Mouse (Mus musculus) spleen, postnatal 10 days (tissue): ENCODE data around the gene Syt16.

Experiments
- DNase-seq, 2 experiments: peaks; one replicate each; pipeline ENCODE4 v3.0.0; 2021 to 2022; ENCODE audit warnings: low spot score in 2 of 2

Syt16 gene

DNA sequence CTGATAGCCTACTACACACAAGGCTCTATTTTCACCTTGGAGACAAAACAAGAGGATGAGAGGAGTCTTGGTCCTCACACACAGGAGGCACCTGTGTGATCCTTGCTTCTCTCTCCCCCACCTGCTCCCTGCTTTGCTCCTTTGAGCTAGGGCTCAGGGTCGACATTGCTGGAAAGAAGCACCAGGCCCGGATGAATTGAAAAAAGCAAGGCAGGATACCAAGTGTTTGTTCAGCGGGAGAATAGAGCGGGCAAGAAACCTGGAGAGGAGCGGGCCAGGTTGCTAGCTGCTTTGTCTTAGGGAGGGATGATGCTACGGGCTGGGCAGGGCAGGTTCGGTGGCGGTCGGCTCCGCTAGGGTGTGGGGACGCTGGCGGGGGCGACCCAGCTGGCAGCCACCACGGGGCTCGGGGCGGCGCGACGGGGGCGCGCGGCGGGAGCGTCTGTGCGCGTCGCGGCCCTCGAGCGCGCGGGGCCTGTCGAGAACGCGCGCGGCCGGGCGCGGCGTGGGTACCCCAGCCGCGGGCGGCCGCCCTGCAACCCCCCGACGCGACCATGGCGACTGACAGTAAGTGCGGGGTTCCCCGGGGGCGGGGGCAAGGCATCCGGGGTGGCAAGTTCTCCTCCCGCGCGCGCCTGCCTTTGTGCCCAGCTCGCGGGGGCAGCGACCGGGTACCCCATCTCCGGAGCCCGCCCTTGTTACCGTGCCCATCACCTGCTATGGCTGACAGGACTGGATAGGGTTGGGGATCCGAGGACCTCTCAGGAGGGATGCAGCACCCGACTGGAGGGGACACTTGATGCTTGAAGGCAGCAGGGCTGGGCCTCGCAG is at the start of gene Syt16:
TSS of gene Syt16 (plus strand) at position 365 of the 831 bp plus-strand sequence.
- no peak for DNase-seq

DNA sequence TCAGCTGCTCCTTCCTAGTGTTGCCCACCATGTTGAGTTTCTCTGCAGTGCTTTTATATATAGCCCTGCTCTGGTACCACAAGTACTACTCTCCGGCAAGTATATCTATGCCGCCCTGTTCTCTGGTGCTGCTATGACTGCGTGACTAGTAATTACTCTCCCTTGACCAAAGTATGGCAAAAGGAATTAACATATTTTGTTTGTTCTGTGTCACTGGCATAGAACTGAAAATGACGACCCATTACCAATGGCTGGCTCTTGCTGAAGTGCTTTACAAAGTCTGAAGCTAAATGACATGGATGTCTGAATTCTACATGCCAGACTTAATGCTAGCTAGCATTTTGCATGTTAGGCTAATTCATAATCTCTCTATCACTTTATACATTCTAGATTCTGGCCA is 49.0 kb upstream of the Syt16 start:
- no peak for DNase-seq

DNA sequence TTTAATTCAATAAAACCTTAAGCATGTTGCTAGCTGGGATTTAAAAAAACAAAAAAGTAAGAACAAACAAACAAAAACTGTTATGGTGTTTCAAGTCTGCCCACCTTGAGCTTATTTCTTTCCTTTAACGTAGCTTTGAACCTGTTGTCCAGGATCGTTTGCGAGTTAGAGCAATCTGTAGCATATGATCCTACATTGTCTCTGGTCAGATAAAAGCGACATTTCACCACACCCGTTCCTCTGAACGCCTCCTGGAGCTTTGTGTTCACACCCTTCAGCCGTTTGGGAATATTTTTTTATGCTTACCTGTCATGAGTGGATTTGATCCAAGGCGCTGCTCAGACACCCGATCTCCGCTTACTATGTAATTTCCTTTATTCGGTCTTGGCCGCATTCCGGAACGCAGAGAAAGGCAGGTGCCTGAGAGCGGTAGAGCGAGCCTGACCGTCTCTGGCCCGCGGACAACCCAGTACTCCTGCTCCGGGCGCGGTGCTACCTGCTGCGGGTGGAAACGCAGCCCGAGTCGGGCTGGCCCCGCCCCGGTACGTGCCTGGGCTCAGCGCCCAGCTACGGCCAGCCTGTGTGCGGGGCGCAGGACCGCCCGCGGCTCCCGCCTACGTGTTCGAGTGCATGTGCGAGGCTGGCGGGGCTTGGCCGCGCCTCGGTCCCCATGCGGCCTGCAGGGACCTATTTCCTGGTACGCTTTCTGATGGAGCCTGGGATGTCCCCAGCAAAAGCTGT is 48.0 kb upstream of the Syt16 start:
- DNase-seq = peak; percentile 10 to 20

DNA sequence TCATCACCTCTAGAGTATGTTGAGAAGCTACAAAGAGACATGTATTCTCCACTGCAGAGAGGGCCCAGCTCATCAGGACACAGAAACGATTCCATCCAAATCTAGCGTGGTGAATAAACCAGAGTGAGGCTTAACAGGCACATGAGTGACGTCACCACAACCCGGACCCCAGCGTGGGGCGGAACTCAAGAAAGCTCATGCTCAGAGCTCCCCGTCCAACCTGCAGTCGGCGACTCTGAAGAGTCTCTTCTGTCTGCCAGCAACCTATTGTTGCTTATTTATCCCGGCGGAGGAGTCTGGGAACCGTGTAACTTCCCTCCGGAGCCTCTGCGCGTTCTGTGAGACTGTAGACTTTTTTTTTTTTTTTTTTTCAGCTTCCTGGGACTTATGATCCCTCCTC is 44.6 kb upstream of the Syt16 start:
- DNase-seq = peak; percentile 21 to 59

DNA sequence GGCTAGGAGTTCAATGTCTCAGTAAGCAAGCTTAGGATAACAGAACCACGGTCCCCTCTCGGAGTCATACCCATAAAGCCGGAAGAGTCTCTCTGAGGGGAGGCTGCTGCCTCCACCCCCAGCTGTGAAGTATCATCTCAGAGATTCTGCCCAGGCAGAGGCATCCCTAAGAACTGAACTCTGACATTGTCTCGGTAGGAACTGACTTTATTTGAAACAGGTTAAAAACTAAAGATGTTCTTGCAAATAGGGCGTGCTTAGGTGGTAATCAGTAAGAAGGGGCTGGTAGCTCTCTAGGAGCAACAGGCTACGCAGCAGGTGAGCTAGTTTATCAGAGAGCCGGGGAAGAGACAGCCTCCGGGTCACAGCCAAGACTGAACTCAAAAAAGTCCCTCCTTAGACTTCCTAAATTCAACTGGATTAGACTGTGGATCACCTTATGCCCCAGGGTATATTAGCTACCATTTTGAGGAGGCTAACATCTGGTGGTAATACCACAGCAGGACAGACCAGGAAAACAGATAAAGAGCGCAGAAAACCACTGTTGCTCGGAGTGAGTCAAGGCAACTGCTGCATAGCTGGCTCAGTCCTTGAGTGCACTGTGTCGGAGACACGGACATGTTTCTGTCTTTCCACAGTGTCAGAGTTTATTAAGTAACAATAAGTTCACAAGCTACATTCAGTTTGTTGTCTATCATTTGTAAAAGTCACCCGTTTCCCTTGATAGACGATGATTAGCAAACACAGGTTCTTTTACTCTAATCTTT is 43.9 kb upstream of the Syt16 start:
- DNase-seq = peak in 1 of 2 experiments; percentile 17

DNA sequence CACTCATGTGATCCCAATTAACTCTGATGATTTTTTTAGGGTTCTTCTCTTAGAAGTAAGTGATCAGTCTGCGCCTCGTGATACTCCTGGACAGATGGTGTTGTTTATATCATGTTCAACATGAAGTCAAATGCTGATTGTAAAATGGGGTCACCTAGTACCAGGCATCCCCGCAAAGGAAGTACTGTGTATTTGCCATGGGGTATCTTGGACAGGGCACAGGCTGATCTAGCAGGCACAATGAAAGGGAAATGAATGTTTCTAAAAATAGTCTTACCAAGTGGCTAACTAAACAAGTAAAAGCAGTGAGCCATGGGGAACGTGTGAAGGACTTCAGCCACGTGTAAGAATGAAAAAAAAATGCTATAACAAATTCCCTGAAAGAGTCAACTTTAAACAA is 42.7 kb upstream of the Syt16 start:
- DNase-seq = no peak

DNA sequence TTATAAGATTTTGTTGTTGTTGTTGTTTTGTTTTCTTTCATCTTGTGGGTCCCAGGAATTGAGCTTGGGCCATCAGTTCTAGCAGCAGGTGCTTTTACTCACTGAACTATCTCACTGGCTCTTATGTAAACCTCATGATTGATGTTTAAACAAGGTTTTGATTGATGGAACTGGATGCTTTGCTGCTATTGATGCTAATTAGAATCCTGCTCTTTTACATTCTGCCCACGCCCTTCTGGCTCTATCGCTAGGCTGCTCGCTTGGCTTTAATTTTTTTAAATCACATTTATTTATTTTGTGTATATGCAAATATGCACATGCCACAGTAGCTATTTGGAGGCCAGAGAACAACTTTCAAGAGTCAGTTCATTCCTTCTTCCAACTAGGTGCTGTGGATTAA is 39.8 kb upstream of the Syt16 start:
- DNase-seq = no peak

DNA sequence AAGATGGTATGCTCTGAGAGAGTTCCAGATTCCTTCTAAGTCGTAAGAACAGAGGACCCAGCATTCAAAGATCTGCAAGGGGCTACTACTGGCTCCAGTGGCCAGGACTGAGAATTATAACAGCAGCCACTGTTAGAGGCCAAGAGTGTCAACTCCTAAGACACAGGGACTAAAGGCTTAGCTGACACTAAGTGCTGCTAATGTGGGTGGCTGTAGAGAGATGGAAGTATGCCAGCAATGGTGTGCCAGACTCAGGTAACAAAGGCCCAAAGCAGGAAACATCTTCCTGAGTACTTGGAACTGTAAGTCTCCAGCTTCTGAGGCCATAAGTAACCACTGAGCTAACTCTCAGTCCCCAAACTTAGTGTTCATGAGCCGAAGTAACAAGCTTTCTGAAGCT is 38.6 kb upstream of the Syt16 start:
- no peak for DNase-seq

DNA sequence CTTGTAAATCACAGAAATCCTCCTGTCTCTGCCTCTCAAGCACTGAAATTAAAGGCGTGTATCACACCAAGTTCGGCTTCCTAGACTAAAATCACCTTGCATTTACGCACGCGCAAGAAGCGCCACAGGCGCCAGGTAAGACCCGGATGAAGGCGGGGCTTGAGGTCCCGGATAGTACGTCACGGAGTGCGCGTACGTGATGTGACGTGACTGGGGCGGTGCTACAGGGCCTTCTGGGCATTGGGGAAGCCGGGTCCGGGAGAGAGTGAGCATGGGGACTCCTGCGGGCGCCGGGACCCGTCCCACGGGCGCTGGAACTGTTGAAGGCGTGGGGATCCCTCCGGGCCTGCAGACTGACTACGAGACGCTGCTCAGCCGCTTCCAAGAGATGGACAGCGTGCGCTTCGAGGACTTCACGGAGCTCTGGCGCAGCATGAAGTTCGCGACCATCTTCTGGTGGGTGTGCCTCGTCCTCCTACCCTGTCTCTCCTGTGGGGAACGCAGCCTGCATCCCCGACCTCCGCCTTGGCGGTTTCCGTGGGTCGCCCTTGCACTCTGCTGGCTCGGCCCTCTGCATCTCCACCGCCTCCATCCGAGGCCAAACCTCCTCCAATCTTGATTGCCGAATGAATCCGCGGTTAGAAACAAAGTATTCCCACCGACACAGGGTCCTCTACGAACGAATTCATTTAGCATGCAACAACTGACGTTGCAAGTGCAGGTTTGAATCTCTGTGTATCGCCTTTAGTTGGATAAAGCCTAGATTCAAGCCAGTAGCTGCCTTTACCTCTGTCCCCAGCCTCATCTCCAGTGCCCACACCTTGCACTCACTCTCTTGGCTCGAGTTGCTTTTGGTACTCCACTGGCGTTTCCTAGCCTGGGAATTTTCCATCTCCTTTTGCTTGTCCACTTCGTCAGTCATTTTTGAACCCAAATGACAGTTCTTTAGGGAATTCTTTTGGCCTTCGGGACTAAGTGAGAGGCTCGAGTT is 32.9 kb upstream of the Syt16 start, which contains the start of gene Snapc1:
TSS of gene Snapc1 (plus strand) at position 191 of the 991 bp plus-strand sequence.
- peak; percentile 89 to 96 for DNase-seq

DNA sequence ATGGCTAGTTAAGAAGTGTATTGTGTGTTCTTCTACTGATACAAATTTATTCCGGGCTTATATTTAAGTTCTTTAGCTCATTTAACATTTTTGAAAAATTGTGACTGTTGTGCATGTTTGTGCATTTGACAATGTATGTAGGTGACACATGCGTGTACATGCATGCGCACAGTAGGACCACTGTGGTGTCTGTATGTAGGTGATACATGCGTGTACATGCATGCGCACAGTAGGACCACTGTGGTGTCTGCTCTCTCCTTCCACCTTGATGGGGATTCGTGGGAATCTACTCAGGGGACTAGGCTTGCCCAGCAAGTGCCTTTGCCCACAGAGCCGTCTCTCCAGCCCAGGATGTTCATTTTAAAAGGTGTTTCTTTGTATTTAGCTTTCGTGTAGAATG is 28.3 kb upstream of the Syt16 start:
- DNase-seq = no peak

DNA sequence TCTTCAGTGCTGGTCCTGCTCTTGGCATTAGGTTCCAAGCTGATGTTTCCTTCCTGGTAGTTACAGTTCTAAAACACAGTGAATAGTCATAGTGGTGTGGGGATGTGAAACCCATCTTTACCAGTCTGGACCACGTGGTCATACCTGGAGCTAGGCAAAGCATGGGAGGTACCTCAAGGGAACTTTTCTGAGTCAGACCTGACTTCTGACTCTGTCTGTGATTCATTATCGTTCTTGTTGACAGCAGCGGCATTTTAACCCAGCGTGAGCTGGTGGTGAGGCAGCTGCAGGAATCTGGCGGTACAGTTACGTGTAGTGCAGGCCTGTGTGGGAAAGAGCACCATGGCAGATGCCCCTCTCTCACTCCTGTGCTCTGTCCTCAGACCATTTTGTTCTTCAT is 22.9 kb upstream of the Syt16 start:
- DNase-seq = no peak

DNA sequence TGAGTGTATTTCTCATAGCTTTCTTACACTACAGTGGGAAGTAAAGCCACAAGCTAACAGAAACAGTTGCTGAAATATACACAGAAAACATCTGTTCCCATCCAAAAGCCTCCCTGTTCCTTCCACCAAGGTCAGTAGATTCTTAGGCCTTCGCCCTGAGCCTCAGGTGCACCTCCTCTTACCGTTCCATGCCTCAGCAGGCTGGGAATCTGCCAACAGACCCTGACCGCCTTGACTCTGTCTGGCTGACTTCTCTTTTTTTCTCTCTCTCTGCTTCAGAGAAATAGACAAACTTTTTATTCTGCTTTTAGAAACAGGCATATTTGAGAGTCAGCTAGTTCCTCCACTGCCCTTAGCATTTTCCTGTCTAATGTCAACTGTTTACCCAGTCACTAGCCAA is 19.3 kb upstream of the Syt16 start:
- DNase-seq = no peak

DNA sequence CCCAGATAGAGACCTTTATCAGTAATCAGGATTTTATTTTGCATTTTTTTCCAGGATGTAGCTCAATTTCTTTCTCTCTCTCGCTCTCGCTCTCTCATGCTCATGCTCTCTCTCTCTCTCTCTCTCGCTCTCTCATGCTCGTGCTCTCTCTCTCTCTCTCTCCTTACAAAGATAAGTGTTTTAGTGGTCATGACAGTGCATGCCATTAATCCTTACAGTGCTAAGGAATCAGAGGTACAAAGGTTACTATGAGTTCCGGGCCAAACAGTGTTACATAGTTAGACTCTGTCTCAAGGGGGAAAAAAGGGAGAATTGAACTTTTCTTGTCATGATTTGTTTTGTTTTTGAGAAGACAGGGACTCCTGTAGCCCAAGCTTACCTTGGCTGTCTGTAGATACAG is 17.8 kb upstream of the Syt16 start:
- DNase-seq = no peak

DNA sequence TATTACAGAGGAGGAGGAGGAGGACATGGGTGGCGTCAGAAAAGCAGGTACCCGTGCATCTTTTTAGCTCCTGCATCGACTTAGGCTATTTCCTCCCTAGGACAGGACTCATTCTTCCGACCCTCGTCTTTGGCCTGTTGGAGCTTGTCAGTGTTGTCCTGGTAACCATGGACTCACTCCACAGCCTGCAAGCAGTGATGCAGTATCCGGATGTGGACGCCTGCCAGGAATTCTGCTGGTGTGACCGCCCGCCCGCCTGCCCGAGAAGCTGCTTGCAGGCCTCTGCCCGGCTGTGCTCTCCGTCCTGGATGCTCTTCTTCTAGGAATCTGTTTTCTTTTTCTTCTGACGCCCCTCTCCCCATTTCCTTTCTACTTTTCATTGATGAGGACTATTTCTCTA is 14.9 kb upstream of the Syt16 start:
- DNase-seq = peak in 1 of 2 experiments; percentile 25

DNA sequence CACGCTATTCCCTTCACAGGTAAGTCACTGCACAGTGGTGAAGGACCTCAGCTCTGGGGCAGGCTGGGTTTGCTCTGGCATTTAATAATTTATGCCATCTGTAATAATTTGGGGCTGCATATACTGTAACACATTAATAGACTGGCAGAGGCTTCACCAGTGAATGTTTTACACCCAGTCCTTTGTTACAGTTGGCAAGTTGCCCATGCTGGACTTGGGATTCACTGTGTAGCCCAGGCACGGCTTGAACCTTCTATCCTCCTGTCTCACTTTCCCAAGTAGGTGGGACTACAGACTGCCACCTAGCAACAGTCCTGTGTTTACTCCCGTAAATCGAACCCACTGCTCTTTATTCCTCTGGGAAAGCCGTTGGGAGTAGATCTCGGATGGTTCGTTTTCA is 11.2 kb upstream of the Syt16 start:
- no peak for DNase-seq

DNA sequence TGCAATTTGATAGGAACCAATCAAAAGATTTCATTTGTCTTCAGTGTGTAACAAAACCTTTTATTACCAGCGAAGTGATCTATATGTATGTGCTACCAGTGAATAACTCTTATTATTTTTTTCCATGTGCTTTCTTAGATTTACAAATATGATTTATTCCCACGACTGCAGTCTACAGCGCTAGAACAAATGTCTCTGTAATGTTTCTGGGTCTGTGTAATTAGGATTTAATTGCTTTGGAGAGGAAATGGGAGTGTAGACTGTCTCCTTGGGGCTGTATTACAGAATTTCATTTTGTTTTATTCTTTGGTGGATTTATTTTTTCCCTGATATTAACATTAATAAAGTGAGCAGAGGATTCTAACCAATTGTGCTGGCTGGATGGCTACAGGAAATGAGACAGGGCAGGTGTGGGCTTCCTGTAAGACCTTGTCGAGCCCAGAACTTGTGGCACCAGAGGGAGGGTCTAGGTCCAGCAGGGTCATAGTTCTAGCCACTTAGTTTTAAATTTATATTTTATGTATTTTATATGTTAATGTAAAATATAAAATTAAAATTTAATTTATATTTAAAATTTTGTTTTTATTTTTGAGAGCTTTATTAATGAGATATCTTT is 9.0 kb upstream of the Syt16 start:
- no peak for DNase-seq

DNA sequence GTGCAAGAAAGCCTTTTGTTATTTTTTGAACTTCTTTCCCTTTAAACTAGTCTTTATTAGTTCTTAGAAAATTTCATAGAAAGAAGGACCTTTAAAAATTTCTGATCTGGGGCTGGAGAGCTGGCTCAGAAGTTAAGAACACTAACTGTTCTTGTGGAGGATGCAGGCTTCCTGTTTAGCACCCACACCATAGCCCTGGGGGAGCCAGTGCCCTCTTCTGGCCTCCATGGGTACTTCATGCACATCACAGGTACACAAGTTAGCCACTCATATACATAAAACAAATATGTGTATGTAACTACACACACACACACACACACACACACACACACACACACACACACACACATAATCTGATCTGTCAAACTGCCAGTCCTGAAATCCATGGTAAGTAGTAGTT is 7.9 kb upstream of the Syt16 start:
- peak; percentile 42 to 75 for DNase-seq

DNA sequence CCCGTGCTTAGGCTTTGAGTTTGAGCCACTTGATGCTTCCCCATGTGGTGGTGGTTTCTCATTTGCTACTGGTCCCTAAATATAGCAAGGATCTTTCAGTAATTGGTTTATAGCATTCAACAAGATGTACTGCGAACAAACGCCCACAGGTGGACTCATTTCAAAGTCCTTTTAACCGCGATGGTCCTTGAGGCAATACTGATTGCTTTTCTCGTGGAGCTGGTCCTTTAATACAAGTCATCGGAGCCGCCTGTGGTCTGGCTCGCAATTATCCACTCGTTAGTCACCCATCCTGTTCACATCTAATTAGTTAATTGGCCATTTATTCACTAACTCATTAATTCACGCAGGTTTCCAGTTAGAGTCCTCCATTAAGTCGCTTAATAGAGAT is 560 bp upstream of the Syt16 start:
- no peak for DNase-seq

DNA sequence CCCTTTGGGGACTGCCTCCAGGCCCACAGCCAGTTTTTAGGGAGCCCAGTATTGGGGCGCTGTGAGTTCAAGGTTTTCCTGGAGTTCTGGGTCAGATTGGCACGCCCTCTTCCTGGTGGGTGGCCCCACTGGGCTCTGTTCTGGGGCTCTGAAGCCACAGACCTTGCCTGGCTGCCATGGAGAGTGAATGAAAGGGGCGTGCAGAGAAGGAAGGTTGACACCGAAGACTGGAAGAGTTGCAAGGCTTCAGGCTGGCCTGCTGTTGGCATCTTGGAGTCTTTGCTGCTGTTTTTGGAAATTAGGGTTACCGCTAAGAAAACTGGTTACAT is 631 bp downstream of the Syt16 start:
- DNase-seq = no peak

DNA sequence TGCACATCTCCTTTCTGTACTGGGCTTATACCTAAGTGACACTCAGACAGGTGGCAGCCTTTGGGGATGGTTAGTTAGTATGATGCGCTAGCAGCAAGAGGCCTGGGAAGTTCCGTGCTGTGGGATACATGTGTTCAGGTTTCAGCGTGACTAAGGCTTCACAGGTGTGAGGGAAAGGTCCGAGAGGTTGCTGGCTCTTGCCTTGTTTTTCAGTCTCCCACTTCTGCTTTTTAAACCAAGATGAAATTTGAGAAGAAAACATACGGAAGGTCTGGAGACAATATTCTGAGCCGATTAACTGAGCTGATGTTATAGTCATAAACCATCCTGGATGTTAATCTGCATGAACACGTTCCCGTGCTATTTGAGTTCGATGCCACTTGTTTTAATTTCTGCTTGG is 5.0 kb downstream of the Syt16 start:
- no peak for DNase-seq

DNA sequence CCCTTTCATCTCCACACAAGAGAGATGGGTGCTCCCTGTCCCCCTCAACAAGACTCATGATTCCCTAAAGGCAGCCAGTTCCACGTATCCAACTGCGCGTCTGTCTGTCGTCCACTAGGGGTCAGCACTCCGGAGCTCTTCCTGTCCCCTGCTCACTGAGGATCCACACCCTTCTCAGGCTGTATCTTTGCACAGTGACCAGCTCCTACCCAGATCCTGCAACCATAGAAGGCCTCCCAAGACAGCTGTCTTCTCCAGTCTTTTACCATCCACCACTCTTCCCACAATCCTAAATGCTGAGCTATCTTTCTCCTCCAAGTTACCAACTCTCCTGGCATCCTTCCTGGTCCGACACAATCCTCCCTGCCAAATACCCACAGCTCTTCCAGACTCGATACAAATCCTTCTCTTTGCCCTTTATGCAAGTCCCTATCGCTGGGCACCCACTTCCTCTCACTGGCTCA is 12.0 kb downstream of the Syt16 start:
- DNase-seq = peak in 1 of 2 experiments; percentile 37
